Mouse (Mus musculus): ENCODE measurements around the gene Hoxb5. TPM values are rescaled to one million over a fixed set of nuclear protein-coding genes. Genes with fewer than 3 reads are reported as not detected.
A peak's percentile ranks its signal among the peaks of the same experiment; 100 is the strongest.

Hoxb5 gene
- polyA plus RNA-seq, 1 experiment from 2014 or later = 4.5 TPM

GRCm38 (mm10) chr11:96324965-96325364 is 21.8 kb downstream of the Hoxb5 start:
- Histone ChIP-seq H3K27me3 (replicated peaks; ENCODE audit: control insufficient read depth, insufficient read depth, low read length) (peaks cover 96% of the 10 kb centered on the region), H3K4me2 (peak overlapping the region; percentile 52), H3K4me1 (replicated peaks; ENCODE audit: control insufficient read depth, insufficient read depth, low read length) (peaks cover 4% of the 10 kb centered on the region; the same call in 1 of the 2 replicates)

DNA sequence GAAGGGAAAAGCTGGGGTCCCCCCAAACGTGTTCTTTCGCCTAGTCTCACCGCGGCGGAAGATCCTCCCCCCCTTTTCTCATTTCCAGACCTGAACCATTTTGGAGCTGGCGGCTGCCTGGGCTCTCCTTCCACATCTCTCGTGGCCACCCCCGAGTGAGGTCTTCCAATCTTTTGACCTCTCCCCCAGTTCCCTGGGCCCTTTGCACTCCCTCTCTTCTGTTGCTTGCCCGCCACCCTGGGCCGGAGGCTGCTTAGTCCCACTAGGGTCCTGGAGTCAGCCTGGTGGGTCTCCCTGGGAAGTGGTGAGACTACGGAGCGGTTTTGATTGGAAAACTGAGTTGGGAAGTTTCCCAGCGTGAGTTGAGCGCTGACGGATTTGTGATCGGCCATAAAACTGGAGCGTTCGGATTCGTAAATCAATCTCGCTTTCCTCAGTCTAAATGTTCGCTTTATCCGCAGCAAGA is 22.6 kb downstream of the Hoxb5 start:
- Histone ChIP-seq H3K36me3 (ENCODE audit: control insufficient read depth, insufficient read depth, low read length) (no peaks in the 10 kb centered on the region), H3K4me1 (replicated peaks; ENCODE audit: control insufficient read depth, insufficient read depth, low read length) (peaks cover 4% of the 10 kb centered on the region; the same call in 1 of the 2 replicates), H3K27me3 (replicated peaks; ENCODE audit: control insufficient read depth, insufficient read depth, low read length) (peaks cover 97% of the 10 kb centered on the region), H3K9ac (ENCODE audit: low read depth, low read length) (peak overlapping the region; percentile 52), H3K27ac (ENCODE audit: low read depth, low read length) (peak overlapping the region; percentile 10), H3K4me3 (ENCODE audit: low read depth, low read length) (peak overlapping the region; percentile 22), H3K4me2 (peak overlapping the region; percentile 52), H3K9me3 (ENCODE audit: control insufficient read depth, low read length) (no peaks in the 10 kb centered on the region)
- 30% methylated on average over 22 of the region's 22 CpGs for WGBS
- ATAC-seq (replicated peaks; ENCODE audit: low FRiP score) (no peak), DNase-seq (ENCODE audit: low spot score) (no peak)

More at GRCm38 (mm10) chr11:96324965-96325364, 21.8 kb downstream of the Hoxb5 start:
- Histone ChIP-seq H3K4me3 (ENCODE audit: low read depth, low read length) (peak overlapping the region; percentile 22; the same call in 1 of the 2 replicates), H3K9ac (ENCODE audit: low read depth, low read length) (peak overlapping the region; percentile 52), H3K27ac (ENCODE audit: low read depth, low read length) (peak overlapping the region; percentile 55), H3K9me3 (ENCODE audit: control insufficient read depth, low read length) (no peaks in the 10 kb centered on the region), H3K36me3 (ENCODE audit: control insufficient read depth, insufficient read depth, low read length) (no peaks in the 10 kb centered on the region)
- WGBS = 12% methylated on average over 8 of the region's 8 CpGs
- ATAC-seq (replicated peaks; ENCODE audit: low FRiP score) (no peak), DNase-seq (ENCODE audit: low spot score) (no peak)

- peak overlapping the region; percentile 60; the same call in 1 of the 2 replicates for H3K27ac ChIP-seq (ENCODE audit: low read depth, low read length)
- WGBS = 18% methylated on average over 12 of the region's 12 CpGs
- ATAC-seq (replicated peaks; ENCODE audit: low FRiP score) (no peak), DNase-seq (ENCODE audit: low spot score) (no peak)
- no peaks in the 10 kb centered on the region for H3K9me3 ChIP-seq (ENCODE audit: control insufficient read depth, low read length)
- H3K4me2 ChIP-seq = peak overlapping the region; percentile 52
- H3K36me3 ChIP-seq (ENCODE audit: control insufficient read depth, insufficient read depth, low read length) = no peaks in the 10 kb centered on the region
- H3K4me1 ChIP-seq (replicated peaks; ENCODE audit: control insufficient read depth, insufficient read depth, low read length) = peaks cover 4% of the 10 kb centered on the region; the same call in 1 of the 2 replicates
- no peak overlapping the region; the same call in 1 of the 2 replicates for H3K4me3 ChIP-seq (ENCODE audit: low read depth, low read length)
- H3K27me3 ChIP-seq (replicated peaks; ENCODE audit: control insufficient read depth, insufficient read depth, low read length) = peaks cover 98% of the 10 kb centered on the region
- peak overlapping the region; percentile 44; the same call in 1 of the 2 replicates for H3K9ac ChIP-seq (ENCODE audit: low read depth, low read length)
Observed at GRCm38 (mm10) chr11:96326705-96327104, 23.6 kb downstream of the Hoxb5 start.

GRCm38 (mm10) chr11:96327122-96327521 is 24.0 kb downstream of the Hoxb5 start:
- Histone ChIP-seq H3K36me3 (ENCODE audit: control insufficient read depth, insufficient read depth, low read length) (no peaks in the 10 kb centered on the region), H3K9ac (ENCODE audit: low read depth, low read length) (no peak overlapping the region), H3K9me3 (ENCODE audit: control insufficient read depth, low read length) (no peaks in the 10 kb centered on the region), H3K27ac (ENCODE audit: low read depth, low read length) (no peak overlapping the region), H3K27me3 (replicated peaks; ENCODE audit: control insufficient read depth, insufficient read depth, low read length) (peaks cover 98% of the 10 kb centered on the region), H3K4me3 (ENCODE audit: low read depth, low read length) (no peak overlapping the region), H3K4me2 (peak overlapping the region; percentile 52), H3K4me1 (replicated peaks; ENCODE audit: control insufficient read depth, insufficient read depth, low read length) (peaks cover 4% of the 10 kb centered on the region; the same call in 1 of the 2 replicates)
- no peak for DNase-seq (ENCODE audit: low spot score)
- WGBS = 25% methylated on average over 7 of the region's 7 CpGs
- ATAC-seq (replicated peaks; ENCODE audit: low FRiP score) = no peak

GRCm38 (mm10) chr11:96327750-96328149 is 24.6 kb downstream of the Hoxb5 start:
- no peak overlapping the region for H3K27ac ChIP-seq (ENCODE audit: low read depth, low read length)
- H3K9ac ChIP-seq (ENCODE audit: low read depth, low read length) = no peak overlapping the region

GRCm38 (mm10) chr11:96328605-96329004 is 25.5 kb downstream of the Hoxb5 start:
- H3K27me3 ChIP-seq (replicated peaks; ENCODE audit: control insufficient read depth, insufficient read depth, low read length) = peaks cover 98% of the 10 kb centered on the region
- H3K4me1 ChIP-seq (replicated peaks; ENCODE audit: control insufficient read depth, insufficient read depth, low read length) = peaks cover 9% of the 10 kb centered on the region
- ATAC-seq (replicated peaks; ENCODE audit: low FRiP score) = no peak
- H3K9me3 ChIP-seq (ENCODE audit: control insufficient read depth, low read length) = no peaks in the 10 kb centered on the region
- no peak overlapping the region for H3K4me2 ChIP-seq
- no peak overlapping the region for H3K4me3 ChIP-seq (ENCODE audit: low read depth, low read length)
- no peak overlapping the region for H3K9ac ChIP-seq (ENCODE audit: low read depth, low read length)
- DNase-seq (ENCODE audit: low spot score) = no peak
- H3K36me3 ChIP-seq (ENCODE audit: control insufficient read depth, insufficient read depth, low read length) = no peaks in the 10 kb centered on the region
- H3K27ac ChIP-seq (ENCODE audit: low read depth, low read length) = peak overlapping the region; percentile 28
- WGBS = 29% methylated on average over 8 of the region's 8 CpGs

More at GRCm38 (mm10) chr11:96327750-96328149, 24.6 kb downstream of the Hoxb5 start:
- peaks cover 6% of the 10 kb centered on the region for H3K4me1 ChIP-seq (replicated peaks; ENCODE audit: control insufficient read depth, insufficient read depth, low read length)
- DNase-seq (ENCODE audit: low spot score) = no peak
- H3K4me2 ChIP-seq = peak overlapping the region; percentile 52
- 28% methylated on average over 5 of the region's 5 CpGs for WGBS
- ATAC-seq (replicated peaks; ENCODE audit: low FRiP score) = no peak
- H3K9me3 ChIP-seq (ENCODE audit: control insufficient read depth, low read length) = no peaks in the 10 kb centered on the region
- H3K27me3 ChIP-seq (replicated peaks; ENCODE audit: control insufficient read depth, insufficient read depth, low read length) = peaks cover 98% of the 10 kb centered on the region
- no peaks in the 10 kb centered on the region for H3K36me3 ChIP-seq (ENCODE audit: control insufficient read depth, insufficient read depth, low read length)
- H3K4me3 ChIP-seq (ENCODE audit: low read depth, low read length) = no peak overlapping the region

GRCm38 (mm10) chr11:96332105-96332504 is 29.0 kb downstream of the Hoxb5 start:
- H3K27me3 ChIP-seq (replicated peaks; ENCODE audit: control insufficient read depth, insufficient read depth, low read length) = peaks cover 99% of the 10 kb centered on the region
- no peaks in the 10 kb centered on the region for H3K9me3 ChIP-seq (ENCODE audit: control insufficient read depth, low read length)
- H3K4me1 ChIP-seq (replicated peaks; ENCODE audit: control insufficient read depth, insufficient read depth, low read length) = peaks cover 17% of the 10 kb centered on the region
- H3K4me2 ChIP-seq = peak overlapping the region; percentile 54
- ATAC-seq (replicated peaks; ENCODE audit: low FRiP score) (no peak), DNase-seq (ENCODE audit: low spot score) (no peak)
- H3K27ac ChIP-seq (ENCODE audit: low read depth, low read length) = peak overlapping the region; percentile 64
- H3K9ac ChIP-seq (ENCODE audit: low read depth, low read length) = peak overlapping the region; percentile 16; the same call in 1 of the 2 replicates
- WGBS = 7% methylated on average over 8 of the region's 8 CpGs
- H3K4me3 ChIP-seq (ENCODE audit: low read depth, low read length) = peak overlapping the region; percentile 37; the same call in 1 of the 2 replicates
- H3K36me3 ChIP-seq (ENCODE audit: control insufficient read depth, insufficient read depth, low read length) = no peaks in the 10 kb centered on the region

DNA sequence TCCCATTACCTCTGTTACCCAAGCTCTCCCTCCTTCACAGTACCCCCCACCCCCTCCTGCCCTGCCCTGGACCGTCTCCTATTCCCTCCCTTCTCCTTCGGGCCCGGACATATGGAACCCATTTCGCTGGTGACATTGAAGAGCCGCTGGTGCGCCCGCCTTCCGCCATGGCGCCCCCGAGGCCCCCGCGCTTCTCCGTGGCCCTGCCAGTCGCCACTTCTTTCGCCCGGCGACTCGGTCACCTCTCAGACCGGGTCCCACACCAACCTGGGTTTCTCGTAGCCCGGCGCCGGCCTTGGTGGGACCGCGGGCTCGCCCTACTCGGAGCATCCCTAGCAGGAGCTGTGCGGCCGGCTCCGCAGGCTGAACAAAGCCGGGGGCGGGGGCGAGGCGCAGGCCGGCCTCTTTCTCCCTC is 29.5 kb downstream of the Hoxb5 start:
- DNase-seq (ENCODE audit: low spot score) = no peak
- ATAC-seq (replicated peaks; ENCODE audit: low FRiP score) = no peak
- Histone ChIP-seq H3K36me3 (ENCODE audit: control insufficient read depth, insufficient read depth, low read length) (no peaks in the 10 kb centered on the region), H3K27me3 (replicated peaks; ENCODE audit: control insufficient read depth, insufficient read depth, low read length) (peaks cover 99% of the 10 kb centered on the region), H3K9me3 (ENCODE audit: control insufficient read depth, low read length) (no peaks in the 10 kb centered on the region), H3K4me1 (replicated peaks; ENCODE audit: control insufficient read depth, insufficient read depth, low read length) (peaks cover 17% of the 10 kb centered on the region), H3K27ac (ENCODE audit: low read depth, low read length) (peak overlapping the region; percentile 65), H3K4me2 (peak overlapping the region; percentile 54), H3K9ac (ENCODE audit: low read depth, low read length) (peak overlapping the region; percentile 39), H3K4me3 (ENCODE audit: low read depth, low read length) (peak overlapping the region; percentile 37)
- WGBS = 4% methylated on average over 35 of the region's 35 CpGs
